Mouse (Mus musculus) central nervous system, embryonic 14 days (tissue): Measurements from ENCODE around the gene Atp23. TPM values are rescaled to one million over a fixed set of nuclear protein-coding genes. Genes with fewer than 3 reads are reported as not detected.

Experiments used
- polyA plus RNA-seq: library from polyadenylated mRNA; depleted of rRNA; stranded (reverse); fragments of >200 nt; gene quantifications from 2 replicates; pipeline ENCODE4 v1.2.3, GENCODE M21; 2012; rRNA removed

Gene Atp23
- 8.7 and 10.2 TPM in 2 replicates for polyA plus RNA-seq

DNA sequence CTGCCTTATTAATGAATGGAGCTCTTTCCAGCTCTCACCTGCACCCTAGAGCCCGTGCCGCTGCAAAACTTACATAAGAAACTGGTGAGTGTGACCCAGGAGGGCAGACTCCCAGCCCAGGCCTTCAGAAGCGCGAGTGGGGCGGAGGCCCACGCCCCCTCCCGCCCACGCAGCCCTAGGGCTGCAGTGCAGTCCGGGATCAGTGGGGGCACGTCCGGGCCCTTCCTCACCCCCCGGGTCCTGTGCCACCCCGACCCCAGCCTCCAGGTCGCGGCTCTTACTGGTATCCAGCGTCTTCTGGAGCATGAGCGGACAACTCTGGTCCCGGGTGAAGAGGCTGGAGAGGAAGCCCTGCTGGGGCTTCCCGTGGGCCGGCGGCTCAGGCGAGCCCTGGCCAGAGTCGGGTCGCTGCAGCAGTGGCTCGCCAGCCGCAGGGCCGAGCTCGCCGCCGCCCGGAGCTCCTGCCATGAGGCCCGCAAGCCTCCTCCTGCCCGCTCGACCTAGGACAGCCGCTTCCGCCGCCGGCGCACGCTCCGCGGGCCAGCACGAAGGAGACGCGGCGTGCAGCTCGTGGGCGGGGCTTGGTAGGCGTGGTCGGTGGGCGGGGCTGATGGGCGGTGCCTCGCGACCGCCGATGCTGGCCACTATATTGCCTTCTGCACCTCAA, at the start of gene Atp23:
TSS of gene Atp23 (minus strand) at position 535 of the 667 bp plus-strand sequence.

Other genes starting within 250 kb of the Atp23 start
- 82.1 and 96.5 TPM in 2 replicates for gene Ctdsp2, start 77.4 kb upstream of the Atp23 start, polyA plus RNA-seq
- gene Avil, start 99.4 kb upstream of the Atp23 start, polyA plus RNA-seq = 0.82 and 3.4 TPM in 2 replicates
- gene Tsfm, start 129.5 kb upstream of the Atp23 start, polyA plus RNA-seq = 42.7 and 47.9 TPM in 2 replicates
- gene Mettl1, start 140.1 kb upstream of the Atp23 start, polyA plus RNA-seq = 19.7 and 24.9 TPM in 2 replicates
- 0.32 and 0.84 TPM in 2 replicates for gene Eef1akmt3, start 140.2 kb upstream of the Atp23 start, polyA plus RNA-seq
- 0.63 and 0.72 TPM in 2 replicates for gene Cyp27b1, start 146.9 kb upstream of the Atp23 start, polyA plus RNA-seq
- gene March9, start 158.8 kb upstream of the Atp23 start, polyA plus RNA-seq = 36.2 and 37.4 TPM in 2 replicates
- gene Cdk4, start 162.2 kb upstream of the Atp23 start, polyA plus RNA-seq = 1,086 and 1,352 TPM in 2 replicates
- 91.2 and 94.6 TPM in 2 replicates for gene Tspan31, start 168.9 kb upstream of the Atp23 start, polyA plus RNA-seq
- gene Agap2, start 173.9 kb upstream of the Atp23 start, polyA plus RNA-seq = 89.1 and 97.8 TPM in 2 replicates
- gene Os9, start 219.8 kb upstream of the Atp23 start, polyA plus RNA-seq = 94.0 and 95.8 TPM in 2 replicates